Mouse (Mus musculus) NIH3T3 (cell line): ENCODE data around the gene Fam162a.
"Not testable (repeated sequence)": the region's sequence is repeated elsewhere in the genome, so short reads cannot be mapped to it uniquely, and the experiment has no call there.

ENCODE experiments used
- DNase-seq: peaks from one replicate; pipeline ENCODE4 v3.0.0-alpha.2; 2012; ENCODE audit warnings: low read depth

Gene Fam162a

GRCm38 (mm10) chr16:36071450-36072379, at the start of gene Fam162a, which contains the start of gene Ccdc58:
TSS of gene Fam162a (minus strand) at chr16:36071594.
TSS of gene Ccdc58 (plus strand) at chr16:36071685.
- DNase-seq = peak; percentile 91

GRCm38 (mm10) chr16:36115751-36116150, 44.4 kb upstream of the Fam162a start:
- DNase-seq = not testable (repeated sequence)

- DNase-seq = not testable (repeated sequence)
Measured at GRCm38 (mm10) chr16:36111486-36111885, 40.1 kb upstream of the Fam162a start.

- no peak for DNase-seq
Measured at GRCm38 (mm10) chr16:36102211-36102610, 30.8 kb upstream of the Fam162a start.

- DNase-seq = no peak
Measured at GRCm38 (mm10) chr16:36101526-36101925, 30.1 kb upstream of the Fam162a start.

GRCm38 (mm10) chr16:36097813-36098499, 26.6 kb upstream of the Fam162a start:
- not testable (repeated sequence) for DNase-seq

GRCm38 (mm10) chr16:36094079-36094478, 22.7 kb upstream of the Fam162a start:
- no peak for DNase-seq

GRCm38 (mm10) chr16:36090785-36091509, 19.6 kb upstream of the Fam162a start:
- DNase-seq = no peak

- DNase-seq = no peak
Measured at GRCm38 (mm10) chr16:36089850-36090616, 18.6 kb upstream of the Fam162a start.

- DNase-seq = no peak
Measured at GRCm38 (mm10) chr16:36089065-36089464, 17.7 kb upstream of the Fam162a start.

GRCm38 (mm10) chr16:36087846-36088245, 16.5 kb upstream of the Fam162a start:
- DNase-seq = no peak

- DNase-seq = peak; percentile 8
Measured at GRCm38 (mm10) chr16:36079916-36080315, 8.5 kb upstream of the Fam162a start.

- no peak for DNase-seq
Measured at GRCm38 (mm10) chr16:36074772-36075171, 3.4 kb upstream of the Fam162a start.

GRCm38 (mm10) chr16:36072410-36073011, 1.1 kb upstream of the Fam162a start:
- DNase-seq = no peak

- DNase-seq = no peak
Measured at GRCm38 (mm10) chr16:36071071-36071449, 334 bp downstream of the Fam162a start.

GRCm38 (mm10) chr16:36069819-36070575, 1.4 kb downstream of the Fam162a start:
- DNase-seq = peak; percentile 29

GRCm38 (mm10) chr16:36068356-36068755, 3.0 kb downstream of the Fam162a start:
- DNase-seq = no peak

- no peak for DNase-seq
Measured at GRCm38 (mm10) chr16:36067694-36068093, 3.7 kb downstream of the Fam162a start.

- DNase-seq = no peak
Measured at GRCm38 (mm10) chr16:36064904-36065303, 6.5 kb downstream of the Fam162a start.

GRCm38 (mm10) chr16:36063315-36063714, 8.1 kb downstream of the Fam162a start:
- DNase-seq = no peak
